Mouse (Mus musculus) bone marrow macrophage, adult 2 months (primary cell): ENCODE measurements around the gene Siae. TPM values are rescaled to one million over a fixed set of nuclear protein-coding genes. Genes with fewer than 3 reads are reported as not detected.

Experiments used
- H3K27ac ChIP-seq: 2 replicates; pipeline ENCODE4 v1.5.1; 2012; ENCODE audit warnings: low read depth, low read length; ENCODE audit not compliant: insufficient read depth
- H3K4me1 ChIP-seq: 2 replicates; pipeline ENCODE4 v1.6.1; 2012; ENCODE audit warnings: low read length; ENCODE audit not compliant: control insufficient read depth, insufficient read depth
- H3K4me3 ChIP-seq: 2 replicates; pipeline ENCODE4 v1.5.1; 2012; ENCODE audit warnings: mild to moderate bottlenecking, low read length, moderate library complexity; ENCODE audit not compliant: insufficient read depth
- CTCF ChIP-seq: IDR thresholded peaks from 2 replicates; pipeline ENCODE4 v1.5.1; 2012; ENCODE audit warnings: low read depth, mild to moderate bottlenecking, low read length, moderate library complexity
- POLR2A ChIP-seq: IDR thresholded peaks from 2 replicates; pipeline ENCODE4 v1.6.1; 2012; ENCODE audit warnings: mild to moderate bottlenecking, low read depth, low read length, borderline replicate concordance
- polyA plus RNA-seq: library from polyadenylated mRNA; stranded (reverse); fragments of >200 nt; gene quantifications from 2 replicates; pipeline ENCODE4 v1.2.4, GENCODE M21; 2012; ENCODE audit not compliant: missing spikeins, insufficient read depth, insufficient read length

The Siae gene
- 28.8 and 31.5 TPM in 2 replicates for polyA plus RNA-seq

- TF ChIP-seq POLR2A (no peak), CTCF (no peak)
- Histone ChIP-seq H3K27ac (no peak within 1 kb of the TSS), H3K4me1 (0 out of 2 replicates have a peak, but pooled peaks cover 2% of the 10 kb centered on the region), H3K4me3 (no peak within 1 kb of the TSS)
Observed at GRCm38 (mm10) chr9:37554838-37555748, at the start of gene Siae. Siae (plus strand) TSS chr9:37555698.

- Histone ChIP-seq H3K4me3 (no peak overlapping the region), H3K27ac (no peak overlapping the region), H3K4me1 (0 out of 2 replicates have a peak, but pooled peaks cover 2% of the 10 kb centered on the region)
- TF ChIP-seq POLR2A = no peak
- no peak for TF ChIP-seq CTCF
Observed at GRCm38 (mm10) chr9:37506023-37506422, 49.5 kb upstream of the Siae start.

- no peak for TF ChIP-seq CTCF
- no peak for TF ChIP-seq POLR2A
- H3K4me3 ChIP-seq = no peak overlapping the region
Observed at GRCm38 (mm10) chr9:37512097-37512496, 43.4 kb upstream of the Siae start.

GRCm38 (mm10) chr9:37514456-37514855, 41.0 kb upstream of the Siae start:
- no peak overlapping the region for H3K27ac ChIP-seq
- TF ChIP-seq CTCF (no peak), POLR2A (no peak)
- H3K4me3 ChIP-seq = no peak overlapping the region
- H3K4me1 ChIP-seq = peaks cover 13% of the 10 kb centered on the region

More at GRCm38 (mm10) chr9:37512097-37512496, 43.4 kb upstream of the Siae start:
- Histone ChIP-seq H3K27ac (no peak overlapping the region), H3K4me1 (peaks cover 1% of the 10 kb centered on the region)

GRCm38 (mm10) chr9:37517467-37517866, 38.0 kb upstream of the Siae start:
- Histone ChIP-seq H3K4me1 (peaks cover 13% of the 10 kb centered on the region), H3K27ac (no peak overlapping the region), H3K4me3 (no peak overlapping the region)
- no peak for TF ChIP-seq CTCF

- TF ChIP-seq CTCF (no peak), POLR2A (no peak)
- Histone ChIP-seq H3K27ac (no peak overlapping the region), H3K4me1 (peaks cover 13% of the 10 kb centered on the region), H3K4me3 (no peak overlapping the region)
Observed at GRCm38 (mm10) chr9:37518991-37519390, 36.5 kb upstream of the Siae start.

- TF ChIP-seq CTCF (no peak), POLR2A (no peak)
- Histone ChIP-seq H3K27ac (no peak overlapping the region), H3K4me3 (no peak overlapping the region), H3K4me1 (peaks cover 13% of the 10 kb centered on the region)
Observed at GRCm38 (mm10) chr9:37519995-37520394, 35.5 kb upstream of the Siae start.

- no peak for TF ChIP-seq POLR2A
- no peak for TF ChIP-seq CTCF
- Histone ChIP-seq H3K4me1 (peaks cover 4% of the 10 kb centered on the region; the same call in 1 of the 2 replicates), H3K27ac (no peak overlapping the region), H3K4me3 (no peak overlapping the region)
Observed at GRCm38 (mm10) chr9:37525461-37525860, 30.0 kb upstream of the Siae start.

GRCm38 (mm10) chr9:37526443-37527395, 28.8 kb upstream of the Siae start:
- H3K4me3 ChIP-seq = no peak overlapping the region
- H3K4me1 ChIP-seq = peaks cover 7% of the 10 kb centered on the region
- no peak overlapping the region for H3K27ac ChIP-seq
- TF ChIP-seq CTCF = no peak
- TF ChIP-seq POLR2A = no peak
